Mouse (Mus musculus) heart, postnatal 0 days (tissue): ENCODE data around the gene Zhx3. TPM values are rescaled to one million over a fixed set of nuclear protein-coding genes. Genes with fewer than 3 reads are reported as not detected.

Experiments
- ATAC-seq: fragments of 200-750 bp; cut with Nextera tagmentation; 2 replicates; pipeline ENCODE4 v1.8.0; 2017; ENCODE audit warnings: low read depth, moderate number of reproducible peaks, moderate library complexity; ENCODE audit not compliant: insufficient read depth
- DNase-seq: peaks from one replicate; pipeline ENCODE4 v3.0.0-alpha.2; 2016; ENCODE audit warnings: low spot score
- H3K27ac ChIP-seq: fragments of 300-500 bp; sonication (generic); 2 replicates; pipeline ENCODE4 v1.5.1; 2014; ENCODE audit warnings: low read depth, mild to moderate bottlenecking
- H3K27me3 ChIP-seq: fragments of 300-500 bp; sonication (generic); 2 replicates; pipeline ENCODE4 v1.6.1; 2014; ENCODE audit warnings: low read length, mixed read lengths; ENCODE audit not compliant: control insufficient read depth, insufficient read depth
- H3K36me3 ChIP-seq: fragments of 300-500 bp; sonication (generic); replicated peaks from 2 replicates; pipeline ENCODE4 v1.6.1; 2014; ENCODE audit warnings: low read length, mixed read lengths; ENCODE audit not compliant: control insufficient read depth, insufficient read depth
- H3K4me1 ChIP-seq: fragments of 300-500 bp; sonication (generic); 2 replicates; pipeline ENCODE4 v1.6.1; 2014; ENCODE audit warnings: antibody characterized with exemption; ENCODE audit not compliant: control insufficient read depth, insufficient read depth
- H3K4me2 ChIP-seq: fragments of 300-500 bp; sonication (generic); 2 replicates; pipeline ENCODE4 v1.6.1; 2014; ENCODE audit warnings: low read depth, mild to moderate bottlenecking, low read length, moderate library complexity
- H3K4me3 ChIP-seq: fragments of 300-500 bp; sonication (generic); 2 replicates; pipeline ENCODE4 v1.5.1; 2014; ENCODE audit warnings: low read depth, low read length
- H3K9ac ChIP-seq: fragments of 300-500 bp; sonication (generic); replicated peaks from 2 replicates; pipeline ENCODE4 v1.6.1; 2014; ENCODE audit warnings: low read depth, low read length, mixed read lengths
- H3K9me3 ChIP-seq: fragments of 300-500 bp; sonication (generic); replicated peaks from 2 replicates; pipeline ENCODE4 v1.6.1; 2016; ENCODE audit warnings: low read length; ENCODE audit not compliant: control insufficient read depth
- CTCF ChIP-seq: IDR thresholded peaks from 2 replicates; pipeline ENCODE4 v1.5.1; 2016; ENCODE audit warnings: antibody characterized with exemption, control low read depth, low read depth
- EP300 ChIP-seq: IDR thresholded peaks from 2 replicates; pipeline ENCODE4 v1.6.1; 2016; ENCODE audit warnings: antibody characterized with exemption, low read depth
- WGBS: fragments of 180-500 bp; shearing (Covaris S2); extraction: QIAGEN DNeasy Blood & Tissue Kit; methylation state at CpG from one replicate; pipeline ENCODE4 v1.1.7; 2014; 5-methylcytosine and 5-hydroxymethylcytosine counted together
- polyA plus RNA-seq: library from polyadenylated mRNA; unstranded; fragments of >200 nt; fragmentation: Nextera tagmentation; extraction: Ambion mirVana; gene quantifications from 2 replicates; pipeline ENCODE4 v1.2.1, GENCODE M21; 2015
- total RNA-seq: library from RNA; depleted of rRNA; stranded (reverse); fragments of >200 nt; gene quantifications from 2 replicates; pipeline ENCODE4 v1.2.3, GENCODE M21; 2014; ENCODE audit warnings: low replicate concordance

The Zhx3 gene
- total and polyA plus RNA-seq, 2 experiments from 2014 or later, result 4.7 to 18.3 TPM

DNA sequence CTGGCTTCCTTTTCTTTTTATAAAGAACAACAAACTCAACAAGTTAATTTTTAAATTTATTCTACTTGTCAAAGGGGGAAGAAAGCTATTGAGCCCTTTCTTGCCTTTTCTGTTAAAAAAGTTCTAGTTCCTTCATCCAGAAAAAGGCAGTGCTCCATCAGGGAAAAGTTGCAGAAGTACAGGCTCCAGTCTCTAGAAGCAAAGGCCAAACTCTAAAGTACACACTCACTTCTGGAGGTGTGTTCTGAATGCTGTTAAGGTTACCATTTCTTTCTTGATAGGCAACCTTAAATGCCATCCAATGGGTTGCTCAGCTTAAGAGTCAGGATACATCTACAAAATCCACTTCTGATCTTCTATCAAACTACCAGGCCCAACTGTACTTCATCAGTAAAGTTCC lies 83.1 kb downstream of the Zhx3 start:
- H3K4me1 ChIP-seq, result peaks cover 10% of the 10 kb centered on the region; the same call in 1 of the 2 replicates
- H3K4me2 ChIP-seq, result no peak overlapping the region
- no peak overlapping the region for H3K27ac ChIP-seq
- H3K4me3 ChIP-seq, result no peak overlapping the region
- no peak for TF ChIP-seq CTCF
- TF ChIP-seq EP300, result no peak
- no peaks in the 10 kb centered on the region for H3K36me3 ChIP-seq
- ATAC-seq (no peak), DNase-seq (no peak)
- H3K27me3 ChIP-seq, result no peaks in the 10 kb centered on the region
- no peak overlapping the region for H3K9ac ChIP-seq
- H3K9me3 ChIP-seq, result no peaks in the 10 kb centered on the region

DNA sequence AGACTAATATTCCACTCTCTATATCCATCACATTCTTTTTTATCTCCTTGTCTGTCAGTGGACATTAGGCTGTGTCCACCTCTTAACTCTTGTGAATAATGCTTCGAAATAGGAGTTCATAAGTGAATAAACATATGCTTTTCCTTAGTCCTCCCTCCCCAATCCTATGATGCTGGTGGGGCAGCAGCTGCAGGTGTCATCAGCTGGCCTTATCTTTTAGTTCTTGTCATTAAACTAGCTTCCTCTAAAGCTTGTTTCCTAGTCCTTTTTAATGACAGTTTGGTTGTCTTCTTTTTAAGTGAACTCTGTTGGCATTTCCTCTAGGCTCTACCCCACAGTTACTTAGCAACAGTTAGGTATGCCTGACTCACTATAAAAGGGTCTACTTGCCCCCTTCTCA lies 83.8 kb downstream of the Zhx3 start:
- TF ChIP-seq EP300 (no peak), CTCF (no peak)
- DNase-seq (no peak), ATAC-seq (no peak)
- peaks cover 10% of the 10 kb centered on the region; the same call in 1 of the 2 replicates for H3K4me1 ChIP-seq
- H3K9ac ChIP-seq, result no peak overlapping the region
- no peak overlapping the region for H3K4me3 ChIP-seq
- WGBS, result 76% methylated on average over 1 of the region's 1 CpGs
- H3K27ac ChIP-seq, result no peak overlapping the region
- H3K27me3 ChIP-seq, result no peaks in the 10 kb centered on the region
- H3K9me3 ChIP-seq, result no peaks in the 10 kb centered on the region
- H3K4me2 ChIP-seq, result no peak overlapping the region
- no peaks in the 10 kb centered on the region for H3K36me3 ChIP-seq

GRCm38 (mm10) chr2:160786333-160786732 lies 86.5 kb downstream of the Zhx3 start:
- DNase-seq (no peak), ATAC-seq (no peak)
- H3K27me3 ChIP-seq, result no peaks in the 10 kb centered on the region
- no peaks in the 10 kb centered on the region for H3K9me3 ChIP-seq
- H3K4me1 ChIP-seq, result peaks cover 10% of the 10 kb centered on the region; the same call in 1 of the 2 replicates
- TF ChIP-seq CTCF (no peak), EP300 (no peak)
- H3K9ac ChIP-seq, result no peak overlapping the region
- no peak overlapping the region for H3K27ac ChIP-seq
- 81% methylated on average over 1 of the region's 1 CpGs for WGBS
- H3K4me2 ChIP-seq, result no peak overlapping the region
- H3K36me3 ChIP-seq, result peaks cover 7% of the 10 kb centered on the region
- H3K4me3 ChIP-seq, result no peak overlapping the region

DNA sequence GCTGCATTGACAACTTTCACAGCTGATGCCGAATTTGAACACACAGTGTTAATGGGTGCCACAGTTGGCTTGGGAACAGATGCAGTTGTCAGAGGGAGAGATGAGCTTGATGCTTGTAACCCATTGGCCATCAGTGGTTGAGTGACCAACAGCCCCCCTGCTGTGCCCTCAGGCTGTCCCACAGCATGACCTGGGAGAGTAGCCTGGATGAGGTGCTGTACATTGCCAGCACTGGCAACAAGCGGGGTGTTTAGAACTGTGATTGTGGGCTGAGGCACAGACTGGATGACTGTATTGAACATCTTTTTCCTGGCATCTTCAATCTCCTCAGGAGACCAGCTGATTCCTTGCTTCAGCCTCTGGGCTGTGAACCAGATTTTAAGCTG lies 92.0 kb downstream of the Zhx3 start:
- Histone ChIP-seq H3K27me3 (no peaks in the 10 kb centered on the region), H3K4me3 (no peak overlapping the region), H3K4me2 (no peak overlapping the region), H3K9ac (no peak overlapping the region), H3K9me3 (no peaks in the 10 kb centered on the region), H3K4me1 (peaks cover 5% of the 10 kb centered on the region; the same call in 1 of the 2 replicates), H3K27ac (no peak overlapping the region), H3K36me3 (peaks cover 35% of the 10 kb centered on the region)
- no peak for ATAC-seq
- 98% methylated on average over 2 of the region's 2 CpGs for WGBS
- no peak for DNase-seq
- TF ChIP-seq EP300 (no peak), CTCF (no peak)

DNA sequence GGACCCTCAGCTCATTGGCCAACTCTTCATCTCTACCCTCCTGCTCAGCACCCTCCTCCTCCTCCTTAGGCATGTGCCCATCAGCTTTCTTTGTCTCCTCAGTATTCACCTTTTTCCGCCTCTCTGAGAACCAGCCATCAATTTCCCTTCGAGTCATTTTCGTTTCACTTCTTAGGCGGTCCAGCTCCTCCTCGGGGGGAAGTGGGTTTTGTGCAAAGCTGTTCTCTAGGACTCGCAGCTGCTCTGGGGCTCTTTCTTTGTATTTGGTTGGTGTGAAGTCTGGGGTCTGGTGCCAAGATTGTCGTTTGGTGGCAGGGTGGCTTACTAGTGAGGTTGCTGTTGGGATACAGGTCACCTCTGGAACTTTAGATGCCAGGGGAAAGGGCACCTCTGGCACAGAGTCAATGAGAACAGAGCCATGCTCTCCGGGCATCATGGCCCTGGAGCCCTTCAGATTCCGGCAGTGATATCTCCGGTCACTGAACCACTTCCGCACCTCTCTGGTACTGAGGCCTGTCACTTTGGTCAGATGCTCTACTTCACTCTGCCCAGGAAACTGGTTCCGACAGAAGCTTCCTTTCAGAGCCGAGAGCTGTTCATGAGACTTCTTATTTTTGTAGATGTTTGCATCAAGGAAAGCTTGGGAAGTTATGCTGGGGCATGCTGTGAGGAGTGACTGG lies 92.5 kb downstream of the Zhx3 start:
- 89% methylated on average over 13 of the region's 13 CpGs for WGBS

GRCm38 (mm10) chr2:160778034-160778433 lies 94.8 kb downstream of the Zhx3 start:
- Histone ChIP-seq H3K27ac (no peak overlapping the region), H3K27me3 (no peaks in the 10 kb centered on the region), H3K9ac (no peak overlapping the region), H3K36me3 (peaks cover 35% of the 10 kb centered on the region), H3K4me3 (no peak overlapping the region), H3K4me1 (no peaks in the 10 kb centered on the region), H3K4me2 (no peak overlapping the region), H3K9me3 (no peaks in the 10 kb centered on the region)
- TF ChIP-seq CTCF (no peak), EP300 (no peak)
- ATAC-seq, result no peak
- 80% methylated on average over 2 of the region's 2 CpGs for WGBS
- DNase-seq, result no peak

More for the DNA sequence above, 92.5 kb downstream of the Zhx3 start:
- Histone ChIP-seq H3K9me3 (no peaks in the 10 kb centered on the region), H3K4me3 (no peak overlapping the region), H3K4me1 (no peaks in the 10 kb centered on the region), H3K36me3 (peaks cover 35% of the 10 kb centered on the region), H3K4me2 (no peak overlapping the region), H3K9ac (no peak overlapping the region), H3K27me3 (no peaks in the 10 kb centered on the region), H3K27ac (no peak overlapping the region)
- ATAC-seq (no peak), DNase-seq (no peak)
- TF ChIP-seq EP300 (no peak), CTCF (no peak)
